Mouse (Mus musculus) heart, postnatal 0 days (tissue): ENCODE data around the gene Enox1.

Experiments
- CTCF ChIP-seq: IDR thresholded peaks from 2 replicates; pipeline ENCODE4 v1.5.1; 2016; ENCODE audit warnings: antibody characterized with exemption, control low read depth, low read depth
- EP300 ChIP-seq: IDR thresholded peaks from 2 replicates; pipeline ENCODE4 v1.6.1; 2016; ENCODE audit warnings: antibody characterized with exemption, low read depth

DNA sequence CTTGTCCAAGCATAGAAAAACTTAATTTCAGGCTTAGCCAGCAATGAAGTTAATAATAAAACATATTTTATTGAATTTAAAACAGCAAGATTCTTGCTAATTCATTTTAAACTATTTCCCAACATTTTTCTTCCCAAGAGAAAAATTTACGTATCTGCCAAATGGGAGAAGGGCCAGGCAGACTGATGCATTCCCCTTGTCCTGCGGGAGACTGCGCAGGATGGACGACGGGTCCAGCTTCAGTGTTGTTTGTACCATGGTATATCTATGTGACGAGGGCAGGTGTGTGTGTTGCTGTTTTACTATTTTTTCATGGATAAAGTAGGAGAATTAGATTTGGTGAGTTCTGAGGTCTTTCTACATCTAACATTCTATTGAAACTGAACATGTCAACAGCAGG lies 99.1 kb downstream of the Enox1 start:
- TF ChIP-seq CTCF (no peak), EP300 (no peak)
